Mouse (Mus musculus): ENCODE measurements around the gene Dusp1.
A peak's percentile ranks its signal among the peaks of the same experiment; 100 is the strongest.

The Dusp1 gene

GRCm38 (mm10) chr17:26502808-26503671 is 58.9 kb downstream of the Dusp1 start:
- DNase-seq (ENCODE audit: low spot score in 2 of 2), result peak; percentile 69 to 73

- no peak for DNase-seq (ENCODE audit: low spot score in 2 of 2)
These were observed 60.1 kb downstream of the Dusp1 start for GRCm38 (mm10) chr17:26501826-26502225.

DNA sequence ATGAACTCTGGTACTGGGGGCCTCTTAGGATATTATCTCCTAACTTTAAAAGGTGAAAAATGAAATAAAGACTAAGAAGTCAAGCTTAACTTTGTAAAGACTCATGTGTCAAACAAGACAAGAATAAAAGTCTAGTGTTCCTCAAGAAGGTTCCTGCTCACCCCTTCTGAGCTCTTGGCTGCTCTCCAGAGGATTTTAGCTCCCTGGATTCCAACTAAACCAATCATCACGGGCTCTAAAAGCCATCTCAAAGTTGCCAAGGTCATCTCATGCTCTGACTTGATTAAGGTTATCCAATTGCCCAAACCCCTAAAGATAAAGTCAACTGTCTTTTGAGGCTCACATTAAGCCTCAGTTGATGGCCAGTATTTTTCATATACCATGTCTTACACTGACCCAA is 63.3 kb downstream of the Dusp1 start:
- no peak for DNase-seq (ENCODE audit: low spot score in 2 of 2)

GRCm38 (mm10) chr17:26497416-26497923 is 64.5 kb downstream of the Dusp1 start:
- no peak for DNase-seq (ENCODE audit: low spot score in 2 of 2)

DNA sequence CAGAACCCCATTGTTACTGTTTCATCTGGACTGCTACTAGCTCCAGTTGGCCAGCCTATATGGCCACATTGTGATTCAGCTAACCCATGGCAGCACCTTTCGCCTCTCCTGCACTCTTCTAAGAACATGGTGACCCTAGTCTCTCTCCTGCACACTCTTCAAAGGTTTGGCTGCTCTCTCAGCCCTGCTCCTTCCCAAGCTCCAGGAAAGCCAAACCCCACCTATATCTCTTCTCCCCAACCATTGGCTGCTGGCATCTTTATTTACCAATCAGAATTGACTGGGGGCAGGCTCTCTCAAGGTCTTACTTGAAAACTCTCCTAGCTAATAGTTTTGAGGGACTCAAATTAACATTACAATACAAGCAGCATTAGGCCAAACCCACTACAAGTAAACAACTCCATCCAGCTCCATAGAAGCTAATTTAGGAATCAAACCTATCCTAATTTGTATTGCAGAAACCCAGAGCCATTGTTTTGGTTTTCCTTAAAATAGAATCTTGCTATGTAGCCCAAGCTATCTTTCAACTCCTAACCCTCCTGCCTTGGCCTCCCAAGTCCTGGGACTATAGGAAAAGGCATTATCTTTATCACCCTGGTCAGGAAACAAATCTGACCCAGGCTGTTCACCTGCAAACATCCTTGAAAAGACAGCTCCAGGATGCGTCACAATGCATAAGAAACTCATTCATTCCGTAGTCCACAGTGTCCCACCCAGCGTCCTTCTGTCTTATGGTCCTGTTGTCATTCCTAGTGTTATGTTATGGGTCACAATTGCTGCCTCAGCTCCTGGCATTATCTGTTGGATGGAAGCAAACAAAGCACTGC is 67.1 kb downstream of the Dusp1 start:
- no peak for DNase-seq (ENCODE audit: low spot score in 2 of 2)

- no peak for DNase-seq (ENCODE audit: low spot score in 2 of 2)
These were observed 69.7 kb downstream of the Dusp1 start for GRCm38 (mm10) chr17:26492246-26492645.

DNA sequence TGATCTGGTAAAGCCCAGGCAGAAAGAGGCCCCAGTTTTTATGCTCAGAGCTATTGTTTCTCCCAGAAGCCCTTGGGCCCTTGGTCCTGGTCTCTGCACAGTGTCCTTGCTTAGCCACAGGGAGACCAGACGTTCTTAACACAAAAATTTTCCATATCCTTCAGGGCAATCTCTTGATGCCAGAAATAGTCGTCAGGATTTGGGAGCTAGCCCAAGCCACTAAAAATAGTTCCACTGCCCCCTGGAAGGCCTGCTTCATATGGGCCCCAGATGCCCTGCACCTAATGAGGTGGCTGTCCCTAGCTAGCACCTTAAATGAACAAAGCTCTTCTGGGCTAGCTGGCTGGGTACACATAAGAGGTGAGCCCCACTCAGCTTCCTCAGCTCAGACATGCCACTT is 71.0 kb downstream of the Dusp1 start:
- DNase-seq (ENCODE audit: low spot score in 2 of 2), result no peak

DNA sequence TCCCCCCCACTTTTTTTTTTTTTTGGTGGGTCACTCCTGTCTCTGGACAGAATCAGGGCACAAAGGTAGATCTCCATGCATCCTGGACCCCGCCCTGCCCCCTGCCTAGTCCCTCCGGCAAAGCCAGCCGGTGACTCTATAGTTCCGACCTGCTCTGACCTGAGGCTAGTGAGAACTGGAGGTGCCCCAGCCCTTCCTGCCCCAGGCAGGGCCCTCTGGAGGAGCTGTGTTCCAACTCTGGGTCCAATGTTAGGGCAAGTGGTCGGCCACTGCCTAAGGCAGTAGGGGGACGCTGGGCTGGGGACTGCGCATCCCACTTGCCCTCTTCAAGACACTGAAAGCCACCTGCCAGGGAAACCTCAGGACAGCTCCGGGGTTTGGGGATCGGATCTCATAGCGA is 71.9 kb downstream of the Dusp1 start:
- no peak for DNase-seq (ENCODE audit: low spot score in 2 of 2)

DNA sequence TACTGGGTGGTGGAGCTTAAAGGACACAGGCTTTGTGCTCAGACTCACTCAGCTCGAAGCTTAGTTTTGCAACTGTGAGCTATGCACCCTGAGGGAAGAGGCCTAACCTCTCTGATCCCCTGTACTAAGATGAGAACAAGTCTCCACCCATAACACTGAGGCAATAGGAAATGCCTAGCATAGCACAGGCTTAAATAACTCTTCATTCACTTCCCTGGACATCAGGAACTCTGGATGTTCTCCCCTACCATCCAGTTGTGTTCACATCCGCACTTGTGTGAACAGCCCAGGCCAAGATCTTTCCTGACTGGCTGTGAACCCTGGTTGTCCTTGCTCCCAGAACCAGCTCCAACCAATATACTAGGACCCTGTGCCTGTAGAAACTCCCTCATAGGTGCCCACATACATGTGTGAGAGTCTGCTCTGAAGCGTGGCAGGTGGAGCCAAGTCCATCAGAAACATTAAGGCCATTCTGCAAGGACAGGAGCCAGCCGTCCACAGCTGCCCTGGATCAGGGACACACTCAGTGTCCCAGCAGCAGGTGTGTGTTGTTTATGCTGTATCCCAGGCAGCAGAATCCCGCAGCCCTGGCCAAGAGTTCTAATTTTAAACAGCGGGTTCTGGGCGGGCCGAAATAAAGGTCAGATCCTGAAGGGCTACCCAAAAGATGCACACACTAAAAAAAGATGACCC is 73.1 kb downstream of the Dusp1 start:
- DNase-seq (ENCODE audit: low spot score in 2 of 2), result no peak

DNA sequence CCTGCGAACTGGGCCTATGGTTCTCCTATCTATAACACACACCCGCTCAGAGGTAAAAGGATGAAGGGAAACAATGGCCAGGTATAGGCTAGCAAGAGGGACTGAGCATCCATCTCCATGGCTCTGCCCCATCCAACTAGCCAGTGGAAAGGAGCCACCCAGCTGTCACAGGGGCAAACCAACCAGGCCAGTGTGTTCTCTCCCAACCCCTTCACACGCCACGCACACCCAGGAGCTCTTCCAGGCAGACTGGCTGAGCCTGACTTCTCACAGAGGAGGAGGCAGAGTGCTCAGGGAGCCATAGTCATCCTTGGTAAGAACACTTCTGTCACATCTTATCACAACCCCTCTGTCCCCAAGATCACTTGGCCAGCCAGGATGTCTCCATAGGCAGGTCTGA is 74.0 kb downstream of the Dusp1 start:
- no peak for DNase-seq (ENCODE audit: low spot score in 2 of 2)

- DNase-seq (ENCODE audit: low spot score in 2 of 2), result no peak
These were observed 74.7 kb downstream of the Dusp1 start for GRCm38 (mm10) chr17:26487266-26487665.

- no peak for DNase-seq (ENCODE audit: low spot score in 2 of 2)
These were observed 77.1 kb downstream of the Dusp1 start for GRCm38 (mm10) chr17:26484626-26485421.

DNA sequence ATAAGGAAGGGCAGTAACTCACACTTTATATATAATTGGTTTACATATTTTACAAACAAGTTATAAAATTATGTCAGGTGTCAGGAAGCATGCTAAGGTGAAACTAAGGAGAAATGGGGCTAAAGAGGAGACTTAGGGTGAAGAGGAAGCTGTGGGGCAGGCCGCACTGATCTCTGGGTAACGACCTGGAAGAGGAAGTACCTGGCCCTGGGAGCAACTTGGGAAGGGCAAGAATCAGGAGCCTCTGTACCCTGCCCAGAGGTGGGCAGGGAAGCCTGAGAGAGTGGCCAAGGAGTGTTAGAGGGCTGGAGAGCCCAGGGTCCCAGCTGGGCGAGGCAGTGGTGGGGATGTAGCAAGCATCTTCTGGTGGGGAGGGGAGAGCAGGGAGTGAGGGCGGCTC is 81.0 kb downstream of the Dusp1 start:
- no peak for DNase-seq (ENCODE audit: low spot score in 2 of 2)

- no peak for DNase-seq (ENCODE audit: low spot score in 2 of 2)
These were observed 82.3 kb downstream of the Dusp1 start for GRCm38 (mm10) chr17:26479619-26480018.

- no peak for DNase-seq (ENCODE audit: low spot score in 2 of 2)
These were observed 83.3 kb downstream of the Dusp1 start for GRCm38 (mm10) chr17:26478672-26479071.

DNA sequence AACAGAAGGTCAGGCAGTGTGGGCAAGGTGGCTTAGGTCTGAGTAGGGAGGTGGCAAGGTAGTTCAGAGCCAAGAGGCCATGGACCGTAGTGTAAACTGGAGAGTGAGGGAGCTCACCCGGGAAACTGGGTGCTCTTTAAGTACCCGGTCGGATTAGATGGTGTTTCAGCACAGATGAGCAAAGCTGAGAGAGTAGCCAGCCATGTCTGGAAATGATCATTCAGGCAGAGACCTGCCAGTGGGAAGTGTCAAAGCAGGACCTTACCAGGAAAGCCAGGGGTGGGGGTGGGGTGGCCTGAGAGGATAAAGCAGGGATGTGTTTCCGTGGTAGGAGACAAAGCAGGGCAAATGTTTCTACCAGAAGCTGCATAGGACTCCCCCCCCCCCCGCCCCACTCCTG is 85.1 kb downstream of the Dusp1 start:
- DNase-seq (ENCODE audit: low spot score in 2 of 2), result no peak

- no peak for DNase-seq (ENCODE audit: low spot score in 2 of 2)
These were observed 93.6 kb downstream of the Dusp1 start for GRCm38 (mm10) chr17:26468102-26468894.

DNA sequence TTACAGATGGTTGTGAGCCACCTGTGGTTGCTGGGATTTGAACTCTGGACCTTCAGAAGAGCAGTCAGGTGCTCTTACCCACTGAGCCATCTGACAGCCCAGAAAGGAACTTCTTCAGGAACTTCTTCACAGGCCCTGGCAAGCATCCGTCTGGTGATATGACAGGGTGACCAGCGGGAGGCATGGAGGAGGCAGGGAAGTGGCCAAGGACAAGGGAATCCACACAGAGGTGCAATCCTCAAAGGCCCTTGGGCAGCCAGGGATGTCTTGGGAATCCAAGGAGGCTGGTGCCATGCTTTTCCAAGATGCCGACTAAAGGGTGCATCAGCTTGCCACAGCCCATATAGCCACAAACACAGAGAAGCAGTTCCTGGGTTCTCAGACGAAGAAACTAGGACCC is 94.3 kb downstream of the Dusp1 start:
- DNase-seq (ENCODE audit: low spot score in 2 of 2), result no peak

DNA sequence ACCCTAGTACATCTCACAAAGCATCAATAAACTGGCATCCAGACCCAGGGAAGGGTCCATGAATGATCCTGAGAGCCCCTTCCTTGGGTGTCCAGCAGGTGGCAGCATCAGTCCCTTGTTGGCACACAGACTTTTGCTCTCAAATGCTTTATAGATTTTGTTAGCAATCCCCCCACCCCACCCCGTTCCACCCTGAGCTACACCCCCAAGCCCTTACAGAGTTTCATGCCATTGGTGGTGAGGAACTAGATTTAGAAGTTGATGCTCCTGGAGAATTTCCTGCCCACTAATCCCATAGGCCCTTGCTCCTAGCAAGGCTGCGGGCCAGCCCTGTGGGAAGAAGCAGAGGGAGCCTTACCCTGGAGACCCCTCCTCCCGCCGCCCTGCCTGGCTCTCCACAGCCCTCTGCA is 95.2 kb downstream of the Dusp1 start:
- DNase-seq (ENCODE audit: low spot score in 2 of 2), result peak; percentile 65 to 76

DNA sequence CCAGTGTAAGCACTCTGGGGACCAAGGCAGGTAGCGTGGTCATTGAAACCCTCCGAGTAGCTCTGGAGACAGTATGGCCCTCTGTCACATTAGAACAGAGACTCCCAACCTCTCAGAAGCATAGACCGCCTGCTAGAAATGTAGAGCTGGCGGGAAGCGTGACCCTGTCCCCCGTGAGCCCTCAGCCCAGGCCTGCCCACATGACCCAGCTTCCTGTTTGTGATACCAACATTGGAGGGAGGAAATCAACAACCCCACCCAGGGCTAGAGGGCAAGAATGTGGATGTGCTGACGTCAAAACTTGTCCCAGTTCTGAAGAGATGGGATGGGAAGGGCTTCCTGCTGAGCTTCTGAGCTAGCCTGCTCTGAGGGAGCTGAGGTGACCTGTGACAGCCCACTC is 97.0 kb downstream of the Dusp1 start:
- DNase-seq (ENCODE audit: low spot score in 2 of 2), result peak in 1 of 2 experiments; percentile 42
